Mouse (Mus musculus) ES-E14 (cell line): ENCODE results near the gene Plpp7. TPM values are rescaled to one million over a fixed set of nuclear protein-coding genes. Genes with fewer than 3 reads are reported as not detected.
A peak's percentile ranks its signal among the peaks of the same experiment; 100 is the strongest.

ENCODE experiments used
- DNase-seq: peaks from one replicate; pipeline ENCODE4 v3.0.0-alpha.2; 2013; ENCODE audit warnings: low read depth, low spot score
- H3K27ac ChIP-seq: 2 replicates; pipeline ENCODE4 v1.5.1; 2012; ENCODE audit warnings: low read depth, mild to moderate bottlenecking, low read length, moderate library complexity, mixed read lengths; ENCODE audit not compliant: poor library complexity, insufficient read depth, severe bottlenecking
- H3K36me3 ChIP-seq: 2 replicates; pipeline ENCODE4 v1.6.1; 2012; ENCODE audit warnings: mild to moderate bottlenecking, low read length, moderate library complexity, mixed read lengths; ENCODE audit not compliant: control insufficient read depth, poor library complexity, insufficient read depth, severe bottlenecking
- H3K4me1 ChIP-seq, 2 experiments: fragments of 150-350 bp in 1 of 2; sonication (generic) in 1 of 2; 2 replicates each; pipeline ENCODE4 v1.6.1; 2012; ENCODE audit warnings: low read length in 2 of 2, mild to moderate bottlenecking in 1 of 2, mixed read lengths in 1 of 2; ENCODE audit not compliant: control insufficient read depth in 2 of 2, insufficient read depth in 2 of 2, poor library complexity in 1 of 2
- H3K4me3 ChIP-seq, 2 experiments: fragments of 150-350 bp in 1 of 2; sonication (generic) in 1 of 2; 2 replicates each; pipeline ENCODE4 v1.5.1; 2012; ENCODE audit warnings: low read length in 2 of 2, low read depth in 1 of 2, mild to moderate bottlenecking in 1 of 2, mixed read lengths in 1 of 2; ENCODE audit not compliant: insufficient read depth in 1 of 2, poor library complexity in 1 of 2, severe bottlenecking in 1 of 2
- H3K9ac ChIP-seq: 2 replicates; pipeline ENCODE4 v1.6.1; 2012; ENCODE audit warnings: low read depth, mild to moderate bottlenecking, low read length, mixed read lengths; ENCODE audit not compliant: poor library complexity, insufficient read depth, severe bottlenecking
- H3K9me3 ChIP-seq: fragments of 150-350 bp; sonication (generic); 2 replicates; pipeline ENCODE4 v1.6.1; 2012; ENCODE audit warnings: low read depth, mild to moderate bottlenecking, low read length; ENCODE audit not compliant: control insufficient read depth, insufficient read depth
- CHD2 ChIP-seq: IDR thresholded peaks from 2 replicates; pipeline ENCODE4 v1.6.1; 2014; ENCODE audit warnings: mild to moderate bottlenecking, low read depth, low read length, inconsistent platforms
- HCFC1 ChIP-seq: IDR thresholded peaks from 2 replicates; pipeline ENCODE4 v1.6.1; 2012; ENCODE audit warnings: low read length, inconsistent platforms, borderline replicate concordance; ENCODE audit not compliant: insufficient read depth
- MAFK ChIP-seq: IDR thresholded peaks from 2 replicates; pipeline ENCODE4 v1.6.1; 2014; ENCODE audit warnings: mild to moderate bottlenecking, low read depth, low read length, inconsistent platforms; ENCODE audit not compliant: insufficient read depth
- ZC3H11A ChIP-seq: IDR thresholded peaks from 2 replicates; pipeline ENCODE4 v1.6.1; 2012; ENCODE audit warnings: low read depth, mild to moderate bottlenecking, inconsistent platforms, low read length, borderline replicate concordance
- ZNF384 ChIP-seq: IDR thresholded peaks from 2 replicates; pipeline ENCODE4 v1.6.1; 2012; ENCODE audit warnings: low read depth, low read length, inconsistent platforms
- in situ Hi-C, 2 experiments: fragments of 600-800 bp; cut with MboI; formaldehyde crosslinking; loops; one replicate each; pipeline ENCODE4 v1.15.1; 2025; ENCODE audit warnings: low sequenced_read_pairs in 2 of 2, inconsistent platforms in 1 of 2; ENCODE audit not compliant: unreplicated experiment in 2 of 2
- total RNA-seq: library from RNA; depleted of rRNA; stranded (reverse); fragments of 300-350 nt; gene quantifications from 2 replicates; pipeline ENCODE4 v1.2.3, GENCODE M21; 2012

Plpp7 gene
- total RNA-seq, 1 experiment: 1.4 TPM

- H3K9me3 ChIP-seq: no peaks in the 10 kb centered on the region
- H3K4me3 ChIP-seq: no peak overlapping the region
- H3K9ac ChIP-seq: no peak overlapping the region
- peaks cover 5 to 33% of the 10 kb centered on the region in 2 experiments; a peak in 3 of 4 replicates for H3K4me1 ChIP-seq
- in situ Hi-C loops: no loop called here
- no peaks in the 10 kb centered on the region for H3K36me3 ChIP-seq
- no peak for DNase-seq
- no peak for TF ChIP-seq ZNF384
- no peak for TF ChIP-seq HCFC1
- TF ChIP-seq CHD2: no peak
- no peak for TF ChIP-seq ZC3H11A
- no peak for TF ChIP-seq MAFK
- no peak overlapping the region for H3K27ac ChIP-seq
Observed at GRCm38 (mm10) chr2:32142368-32142767, 47.0 kb downstream of the Plpp7 start.

DNA sequence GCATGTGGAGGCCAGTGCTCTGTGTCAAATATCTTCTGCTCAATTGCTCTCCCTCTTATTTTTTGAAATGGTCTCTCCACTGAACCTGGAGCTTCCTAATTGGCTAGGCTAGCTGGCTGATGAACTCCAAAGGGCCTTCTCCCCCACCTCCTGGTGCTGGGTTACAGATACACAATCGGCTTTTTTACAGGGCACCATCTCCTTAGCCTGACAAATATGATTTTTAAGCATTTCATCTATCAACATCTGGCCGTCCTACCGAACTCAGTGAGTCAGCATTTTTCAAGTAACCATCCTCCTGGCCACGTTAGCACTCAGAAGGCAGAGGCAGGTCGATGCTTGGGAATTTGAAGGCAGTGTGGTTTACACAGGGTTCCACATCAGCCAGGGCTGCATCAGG is 49.3 kb downstream of the Plpp7 start:
- Histone ChIP-seq H3K4me1 (peaks cover 5 to 32% of the 10 kb centered on the region in 2 experiments; a peak in 2 of 4 replicates), H3K36me3 (no peaks in the 10 kb centered on the region), H3K9me3 (no peaks in the 10 kb centered on the region), H3K27ac (no peak overlapping the region), H3K4me3 (no peak overlapping the region), H3K9ac (peak overlapping the region; percentile 2)
- peak; percentile 75 for TF ChIP-seq MAFK
- TF ChIP-seq HCFC1: no peak
- no peak for TF ChIP-seq CHD2
- TF ChIP-seq ZC3H11A: no peak
- no peak for DNase-seq
- in situ Hi-C loops: no loop called here

DNA sequence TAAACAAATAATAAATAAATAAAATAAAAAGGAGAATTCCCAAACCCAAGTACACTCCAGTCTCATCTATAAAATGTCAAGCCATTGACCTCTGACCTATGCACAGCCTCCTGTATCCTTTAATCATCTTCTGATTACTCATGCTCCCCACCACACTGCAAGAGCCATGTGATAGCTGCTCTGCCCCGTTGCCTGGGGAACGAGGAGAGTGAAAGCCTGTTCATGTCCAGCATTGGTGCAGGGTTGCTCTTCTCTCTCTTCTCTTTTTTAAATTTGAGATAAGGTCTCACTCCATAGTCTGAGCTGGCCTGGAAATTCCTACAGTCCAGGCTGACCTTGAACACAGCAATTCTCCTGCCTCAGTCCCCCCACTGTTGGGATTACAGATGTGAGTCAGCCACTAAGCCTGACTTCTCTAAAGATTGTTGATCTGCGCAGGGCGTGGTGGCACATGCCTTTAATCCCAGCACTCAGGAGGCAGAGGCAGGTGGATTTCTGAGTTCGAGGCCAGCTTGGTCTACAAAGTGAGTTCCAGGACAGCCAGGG is 51.4 kb downstream of the Plpp7 start:
- no peaks in the 10 kb centered on the region for H3K9me3 ChIP-seq

GRCm38 (mm10) chr2:32150135-32150534 is 54.8 kb downstream of the Plpp7 start:
- Histone ChIP-seq H3K27ac (peak overlapping the region; percentile 24; the same call in 1 of the 2 replicates), H3K4me3 (peak overlapping the region; percentile 68 to 93), H3K9ac (peak overlapping the region; percentile 54), H3K4me1 (peaks cover 5 to 34% of the 10 kb centered on the region in 2 experiments; a peak in 3 of 4 replicates), H3K9me3 (no peaks in the 10 kb centered on the region), H3K36me3 (no peaks in the 10 kb centered on the region)
- DNase-seq: no peak
- in situ Hi-C loops: no loop called here
- TF ChIP-seq HCFC1: no peak
- TF ChIP-seq MAFK: no peak
- TF ChIP-seq ZC3H11A: no peak
- no peak for TF ChIP-seq CHD2
- TF ChIP-seq ZNF384: no peak

More for the DNA sequence above, 51.4 kb downstream of the Plpp7 start:
- peaks cover 2 to 33% of the 10 kb centered on the region in 2 experiments; a peak in 2 of 4 replicates for H3K4me1 ChIP-seq
- no peaks in the 10 kb centered on the region for H3K36me3 ChIP-seq
- no peak overlapping the region for H3K27ac ChIP-seq
- no peak overlapping the region for H3K9ac ChIP-seq
- no peak overlapping the region for H3K4me3 ChIP-seq
- no peak for DNase-seq
- TF ChIP-seq HCFC1 (no peak), ZC3H11A (no peak), MAFK (no peak), ZNF384 (no peak), CHD2 (no peak)
- in situ Hi-C loops: no loop called here

GRCm38 (mm10) chr2:32150562-32150923 is 55.2 kb downstream of the Plpp7 start:
- Histone ChIP-seq H3K9me3 (no peaks in the 10 kb centered on the region), H3K27ac (peak overlapping the region; percentile 24; the same call in 1 of the 2 replicates), H3K4me1 (peaks cover 5 to 33% of the 10 kb centered on the region in 2 experiments; a peak in 3 of 4 replicates), H3K36me3 (no peaks in the 10 kb centered on the region), H3K4me3 (peak overlapping the region; percentile 68 to 93), H3K9ac (peak overlapping the region; percentile 54)
- no peak for DNase-seq
- TF ChIP-seq ZC3H11A: no peak
- no peak for TF ChIP-seq CHD2
- no peak for TF ChIP-seq MAFK
- TF ChIP-seq ZNF384: no peak
- no peak for TF ChIP-seq HCFC1
- in situ Hi-C loops: no loop called here
